Mouse (Mus musculus) spleen, adult 2 months (tissue): Measurements from ENCODE around the gene Sypl.

Source experiments
- CTCF ChIP-seq: fragments of 200-500 bp; IDR thresholded peaks from 2 replicates; pipeline ENCODE4 v1.5.1; 2011; ENCODE audit warnings: mild to moderate bottlenecking, inconsistent platforms; ENCODE audit not compliant: insufficient read depth, insufficient read length, insufficient replicate concordance; ENCODE audit errors: extremely low read depth
- POLR2A ChIP-seq: fragments of 200-500 bp; IDR thresholded peaks from 2 replicates; pipeline ENCODE4 v1.6.1; 2011; ENCODE audit warnings: low read depth, low read length, inconsistent platforms

DNA sequence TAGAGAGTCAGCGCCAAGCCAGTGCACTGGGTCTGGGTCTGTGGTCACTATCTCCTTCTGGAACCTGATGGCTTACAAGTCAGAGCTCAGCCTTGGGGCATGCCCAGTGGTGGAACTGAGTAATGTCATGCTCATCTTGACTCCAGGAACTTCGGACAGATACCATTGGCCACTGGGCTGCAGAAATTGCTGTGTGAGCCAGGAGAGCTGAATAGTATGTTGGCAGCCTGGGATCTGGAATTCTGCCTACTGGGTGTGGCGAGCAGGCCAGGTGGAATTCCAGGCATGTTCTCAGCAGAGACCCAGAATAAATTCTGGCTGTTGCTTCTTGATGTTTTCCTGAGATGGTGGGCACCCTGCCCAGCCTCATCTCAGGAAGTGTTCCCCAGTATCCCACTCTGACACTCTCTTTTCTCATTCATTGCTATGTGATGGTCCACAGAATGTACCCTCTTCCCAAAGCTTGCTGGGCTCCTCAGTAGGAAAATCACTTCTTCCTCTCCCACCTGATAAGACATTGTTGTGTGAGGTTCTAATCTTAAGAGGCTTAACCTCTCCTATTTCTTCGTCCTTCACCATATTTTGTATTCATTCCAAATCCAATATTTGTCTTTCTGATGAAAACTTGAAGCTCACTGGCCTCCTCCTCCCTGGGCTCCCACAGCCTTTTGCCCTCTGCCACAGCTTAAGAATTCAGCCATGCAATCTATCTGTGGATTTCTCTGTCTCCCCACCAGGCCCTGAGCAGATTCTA is 41.6 kb downstream of the Sypl start:
- TF ChIP-seq CTCF (no peak), POLR2A (no peak)
